ENCODE assay signal across 9 mouse cellular contexts in genomic region chr8:94773048-94773447, GRCm38 (mm10). TPM values are rescaled to one million over a fixed set of nuclear protein-coding genes. Genes with fewer than 3 reads are reported as not detected.
DNase-seq lines count a peak whose midpoint lies in the region; ATAC-seq and TF ChIP-seq lines count a peak whose summit lies in the region.
"Had no signal": no experiment of that assay in that cellular context is flagged by ENCODE, and none has a peak within 500 bp of the region (broad histone marks: within the 10 kb centered on the region; RNA-seq: fewer than 3 reads in every experiment).

No protein-coding gene starts in this region.

- H3K27me3 ChIP-seq in kidney, adult 2 months (replicated peaks; ENCODE audit: control insufficient read depth, insufficient read depth, low read length) = no peaks in the 10 kb centered on the region
- peaks cover 56% of the 10 kb centered on the region for H3K27me3 ChIP-seq in embryonic facial prominence, embryonic 13.5 days
- peaks cover 25% of the 10 kb centered on the region for H3K27me3 ChIP-seq in hindbrain, embryonic 13.5 days
- no peaks in the 10 kb centered on the region for H3K27me3 ChIP-seq in myocyte (ENCODE audit: control insufficient read depth, insufficient read depth, insufficient read length)

- peak overlapping the region; percentile 92 for H3K4me2 ChIP-seq in embryonic facial prominence, embryonic 13.5 days
- peak overlapping the region; percentile 64 for H3K4me2 ChIP-seq in hindbrain, embryonic 13.5 days
- H3K4me2 ChIP-seq in myocyte (ENCODE audit: low read depth) = peak overlapping the region; percentile 91

- 0 out of 2 replicates have a peak overlapping the region, but pooled peaks have one; percentile 14 for H3K27ac ChIP-seq in kidney, adult 2 months (ENCODE audit: insufficient read depth, low read depth, low read length)
- H3K27ac ChIP-seq in embryonic facial prominence, embryonic 13.5 days = no peak overlapping the region
- H3K27ac ChIP-seq in hindbrain, embryonic 13.5 days = no peak overlapping the region

- no peaks in the 10 kb centered on the region for H3K36me3 ChIP-seq in kidney, adult 2 months (ENCODE audit: control insufficient read depth, insufficient read depth, low read length)
- no peaks in the 10 kb centered on the region for H3K36me3 ChIP-seq in embryonic facial prominence, embryonic 13.5 days
- H3K36me3 ChIP-seq in hindbrain, embryonic 13.5 days = no peaks in the 10 kb centered on the region
- no peaks in the 10 kb centered on the region for H3K36me3 ChIP-seq in myocyte (ENCODE audit: control insufficient read depth, insufficient read depth)

- H3K9ac ChIP-seq in embryonic facial prominence, embryonic 13.5 days = no peak overlapping the region
- no peak overlapping the region for H3K9ac ChIP-seq in hindbrain, embryonic 13.5 days

- 67% methylated on average over 6 of the region's 6 CpGs for WGBS in kidney, adult 2 months
- 44% methylated on average over 6 of the region's 6 CpGs for WGBS in embryonic facial prominence, embryonic 13.5 days
- WGBS in hindbrain, embryonic 13.5 days = 43% methylated on average over 6 of the region's 6 CpGs

- H3K4me3 ChIP-seq in kidney, adult 2 months (ENCODE audit: insufficient read depth, low read depth, low read length) = peak overlapping the region; percentile 81
- peak overlapping the region; percentile 55; the same call in 1 of the 2 replicates for H3K4me3 ChIP-seq in embryonic facial prominence, embryonic 13.5 days
- peak overlapping the region; percentile 49 for H3K4me3 ChIP-seq in hindbrain, embryonic 13.5 days
- H3K4me3 ChIP-seq in myocyte = peak overlapping the region; percentile 32

- H3K79me2 ChIP-seq in myocyte (ENCODE audit: control insufficient read depth, insufficient read depth) = no peaks in the 10 kb centered on the region

- no peak overlapping the region for H3ac ChIP-seq in myocyte (ENCODE audit: control insufficient read depth, insufficient read length)

- no peak for DNase-seq in kidney, adult 2 months
- DNase-seq in kidney, adult 8-10 months = no peak
- no peak for DNase-seq in spleen, postnatal 10 days (ENCODE audit: low spot score in 2 of 2)
- DNase-seq in layer of hippocampus, adult 11-12 months (ENCODE audit: low spot score) = no peak
- DNase-seq in adrenal gland, postnatal 25 days = no peak

- H3K9me3 ChIP-seq in embryonic facial prominence, embryonic 13.5 days = no peaks in the 10 kb centered on the region
- no peaks in the 10 kb centered on the region for H3K9me3 ChIP-seq in hindbrain, embryonic 13.5 days

- no peak for ATAC-seq in embryonic facial prominence, embryonic 13.5 days (ENCODE audit: insufficient number of reproducible peaks, insufficient read depth, low FRiP score, low TSS enrichment, low read depth)
- ATAC-seq in hindbrain, embryonic 13.5 days (ENCODE audit: low FRiP score) = no peak

- no peak for TF ChIP-seq CTCF in kidney, adult 2 months (conservative IDR thresholded peaks at IDR 0.05; ENCODE audit: insufficient read depth, insufficient read length, low read depth, low read length)

- peaks cover 16% of the 10 kb centered on the region for H3K4me1 ChIP-seq in kidney, adult 2 months (ENCODE audit: control insufficient read depth, insufficient read depth, low read length)
- peaks cover 36% of the 10 kb centered on the region for H3K4me1 ChIP-seq in embryonic facial prominence, embryonic 13.5 days
- peaks cover 39% of the 10 kb centered on the region for H3K4me1 ChIP-seq in hindbrain, embryonic 13.5 days (replicated peaks)

- no peak for TF ChIP-seq POLR2A in kidney, adult 2 months (IDR thresholded peaks at IDR 0.05; ENCODE audit: low read depth, low read length)
- TF ChIP-seq POLR2A in myocyte (IDR thresholded peaks at IDR 0.05; ENCODE audit: insufficient read length, low read depth) = no peak

TF ChIP-seq in myocyte, 11 proteins besides CTCF, POLR2A, EP300 and RAD21:
- TF ChIP-seq TCF3 (IDR thresholded peaks at IDR 0.05; ENCODE audit: insufficient read length, low read depth) (no peak), USF1 (IDR thresholded peaks at IDR 0.05; ENCODE audit: low read depth) (no peak), REST (IDR thresholded peaks at IDR 0.05; ENCODE audit: insufficient read depth, insufficient read length) (no peak), MYOG (IDR thresholded peaks at IDR 0.05; ENCODE audit: control insufficient read depth in 1 of 3, insufficient read depth in 1 of 3, insufficient read length in 2 of 3, low read depth in 2 of 3) (no peak), E2F4 (IDR thresholded peaks at IDR 0.05; ENCODE audit: insufficient read depth) (no peak), MYOD1 (IDR thresholded peaks at IDR 0.05; ENCODE audit: control insufficient read depth in 1 of 3, insufficient read length in 2 of 3, low read depth in 2 of 3) (no peak), CEBPB (IDR thresholded peaks at IDR 0.05; ENCODE audit: insufficient read depth, poor library complexity, severe bottlenecking) (no peak), TCF12 (IDR thresholded peaks at IDR 0.05; ENCODE audit: insufficient read depth, poor library complexity, severe bottlenecking) (no peak), POLR2AphosphoS2 (IDR thresholded peaks at IDR 0.05; ENCODE audit: insufficient read length, low read depth) (no peak), SRF (IDR thresholded peaks at IDR 0.05; ENCODE audit: control insufficient read depth, insufficient read length, low read depth) (no peak), MAX (IDR thresholded peaks at IDR 0.05; ENCODE audit: low read depth) (no peak)

RNA-seq across cellular contexts. Expression of gene Cx3cl1, which starts 1.2 kb away (rescaled TPM):
- polyA plus RNA-seq in kidney, adult 2 months (2012; rRNA removed) = 148 and 169 TPM in 2 replicates
- polyA plus RNA-seq in embryonic facial prominence, embryonic 13.5 days (2015; fragmentation: Nextera tagmentation; extraction: Ambion mirVana) = 7.8 and 9.8 TPM in 2 replicates
- polyA plus RNA-seq in hindbrain, embryonic 13.5 days (2015; fragmentation: Nextera tagmentation; extraction: Ambion mirVana) = 15.0 and 15.8 TPM in 2 replicates
- 8.3 TPM for polyA plus RNA-seq in myocyte (2012; fragmentation: generic; extraction: Trizol)
- total RNA-seq in adrenal gland, postnatal 25 days (2021) = 23.0 and 25.2 TPM in 2 replicates

RNA-seq across cellular contexts. Expression of gene Ccl22, which starts 27.7 kb away (rescaled TPM):
- 0.87 and 3.7 TPM in 2 replicates for polyA plus RNA-seq in kidney, adult 2 months (2012; rRNA removed)
- polyA plus RNA-seq in embryonic facial prominence, embryonic 13.5 days (2015; fragmentation: Nextera tagmentation; extraction: Ambion mirVana) = not detected in 2 replicates
- not detected in 2 replicates for polyA plus RNA-seq in hindbrain, embryonic 13.5 days (2015; fragmentation: Nextera tagmentation; extraction: Ambion mirVana)
- not detected for polyA plus RNA-seq in myocyte (2012; fragmentation: generic; extraction: Trizol)
- total RNA-seq in adrenal gland, postnatal 25 days (2021) = not detected in 2 replicates
- total RNA-seq: layer of hippocampus, postnatal 36 days had no signal

RNA-seq across cellular contexts. Expression of gene Ccl17, which starts 37.2 kb away (rescaled TPM):
- 0.64 and 1.0 TPM in 2 replicates for polyA plus RNA-seq in kidney, adult 2 months (2012; rRNA removed)
- polyA plus RNA-seq in embryonic facial prominence, embryonic 13.5 days (2015; fragmentation: Nextera tagmentation; extraction: Ambion mirVana) = not detected in 2 replicates
- 0.43 TPM in 1 of 2 replicates, not detected in the other for polyA plus RNA-seq in hindbrain, embryonic 13.5 days (2015; fragmentation: Nextera tagmentation; extraction: Ambion mirVana)
- 0.48 TPM for polyA plus RNA-seq in myocyte (2012; fragmentation: generic; extraction: Trizol)
- 0.70 TPM in 1 of 2 replicates, not detected in the other for total RNA-seq in adrenal gland, postnatal 25 days (2021)
